Mouse (Mus musculus) ES-Bruce4 (cell line): Measurements from ENCODE around the gene Hist2h2ab.
A peak's percentile ranks its signal among the peaks of the same experiment; 100 is the strongest.

ENCODE experiments used
- CTCF ChIP-seq: IDR thresholded peaks from one replicate; pipeline ENCODE4 v1.8.1; 2011; ENCODE audit warnings: low read depth, low read length
- EP300 ChIP-seq: IDR thresholded peaks from 2 replicates; pipeline ENCODE4 v1.6.1; 2011; ENCODE audit warnings: low read depth, low read length; ENCODE audit not compliant: insufficient read depth

DNA sequence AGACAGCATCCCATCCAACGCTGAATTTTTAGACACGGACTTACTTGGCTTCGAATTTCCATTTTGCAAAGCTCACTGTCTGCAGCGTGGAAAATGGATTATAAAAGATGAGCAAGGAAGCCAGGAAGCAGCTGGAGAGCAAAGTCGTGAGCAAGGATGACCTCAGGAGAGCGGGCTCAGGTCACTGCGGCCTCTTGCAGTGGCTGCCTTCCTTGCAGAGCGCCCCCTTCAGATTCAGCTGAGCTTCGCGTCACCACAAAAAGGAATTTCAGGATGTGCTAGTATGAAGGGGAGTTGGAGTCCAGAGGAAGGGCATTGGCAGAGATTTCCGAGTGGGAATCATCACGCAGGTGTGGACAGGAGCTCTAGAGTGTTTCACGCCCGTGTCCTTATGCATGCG is 10.4 kb upstream of the Hist2h2ab start:
- TF ChIP-seq CTCF, result peak; percentile 80
- TF ChIP-seq EP300, result no peak
